In genomic region chr2:28427226-28427625, GRCm38 (mm10) we compare ENCODE assay signal across 21 mouse cellular contexts. TPM values are rescaled to one million over a fixed set of nuclear protein-coding genes. Genes with fewer than 3 reads are reported as not detected.
DNase-seq lines count a peak whose midpoint lies in the region; ATAC-seq lines count a peak whose summit lies in the region.
"Had no signal": no experiment of that assay in that cellular context is flagged by ENCODE, and none has a peak within 500 bp of the region (broad histone marks: within the 10 kb centered on the region; RNA-seq: fewer than 3 reads in every experiment).

No protein-coding gene starts in this region.

- H3K27me3 ChIP-seq in embryonic facial prominence, embryonic 14.5 days (replicated peaks; ENCODE audit: control insufficient read depth, insufficient read depth, low read length): no peaks in the 10 kb centered on the region
- no peaks in the 10 kb centered on the region for H3K27me3 ChIP-seq in embryonic facial prominence, embryonic 10.5 days (replicated peaks; ENCODE audit: low read depth, poor library complexity, severe bottlenecking)

- H3K36me3 ChIP-seq in embryonic facial prominence, embryonic 14.5 days (ENCODE audit: control insufficient read depth, insufficient read depth, low read length): no peaks in the 10 kb centered on the region
- H3K36me3 ChIP-seq in embryonic facial prominence, embryonic 10.5 days (replicated peaks): no peaks in the 10 kb centered on the region
- H3K36me3 ChIP-seq: G1E had no signal

- no peak overlapping the region for H3K9ac ChIP-seq in embryonic facial prominence, embryonic 14.5 days (ENCODE audit: low read depth, low read length)

- no peaks in the 10 kb centered on the region for H3K9me3 ChIP-seq in embryonic facial prominence, embryonic 14.5 days (ENCODE audit: control insufficient read depth, low read length)
- peaks cover 3% of the 10 kb centered on the region; the same call in 1 of the 2 replicates for H3K9me3 ChIP-seq in embryonic facial prominence, embryonic 10.5 days

- no peaks in the 10 kb centered on the region for H3K4me1 ChIP-seq in embryonic facial prominence, embryonic 14.5 days (ENCODE audit: control insufficient read depth, insufficient read depth, low read length)
- peaks cover 3% of the 10 kb centered on the region; the same call in 1 of the 2 replicates for H3K4me1 ChIP-seq in embryonic facial prominence, embryonic 10.5 days

- WGBS in embryonic facial prominence, embryonic 14.5 days: 86% methylated on average over 6 of the region's 6 CpGs
- WGBS in embryonic facial prominence, embryonic 10.5 days: 81% methylated on average over 6 of the region's 6 CpGs

- H3K4me3 ChIP-seq in embryonic facial prominence, embryonic 14.5 days (ENCODE audit: low read depth, low read length): no peak overlapping the region
- H3K4me3 ChIP-seq in embryonic facial prominence, embryonic 10.5 days: no peak overlapping the region

- peak; percentile 54 for DNase-seq in embryonic facial prominence, embryonic 14.5 days (ENCODE audit: low spot score)
- no peak for DNase-seq in embryonic facial prominence, embryonic 10.5 days (ENCODE audit: low spot score)
- peak; percentile 60 for DNase-seq in R1 (ENCODE audit: low read depth, low spot score)
- DNase-seq in forelimb bud, embryonic 11.5 days (ENCODE audit: low read depth, low spot score): peak; percentile 27
- no peak for DNase-seq in urinary bladder, adult 2 months (ENCODE audit: low spot score)
- DNase-seq: adrenal gland, adult 2 months; adrenal gland, adult 8-10 months; adrenal gland, postnatal 10 days; adrenal gland, postnatal 14 days; adrenal gland, postnatal 25 days; adrenal gland, postnatal 36 days; B cell, adult 2 months; cerebellum, adult 11 months; cerebellum, adult 11-12 months; cerebellum, adult 18-20 months; cerebellum, adult 2 months; cerebellum, adult 8-10 months had no signal

- H3K27ac ChIP-seq in embryonic facial prominence, embryonic 14.5 days (replicated peaks; ENCODE audit: low read depth, low read length): no peak overlapping the region
- H3K27ac ChIP-seq in embryonic facial prominence, embryonic 10.5 days (replicated peaks): no peak overlapping the region

- no peak for ATAC-seq in embryonic facial prominence, embryonic 14.5 days (ENCODE audit: low read depth)
- ATAC-seq in activated CD4-positive, CD25-positive, alpha-beta regulatory T cell, adult 4 months: no peak
- ATAC-seq: CD4-positive, CD25-positive, alpha-beta regulatory T cell, adult 4 months; Patski had no signal

- no peak overlapping the region for H3K4me2 ChIP-seq in embryonic facial prominence, embryonic 14.5 days (ENCODE audit: low read depth, low read length)

RNA-seq across cellular contexts. Expression of gene Ppp1r26, which starts 19.4 kb away (rescaled TPM):
- 3.8 and 4.9 TPM in 2 replicates for polyA plus RNA-seq in embryonic facial prominence, embryonic 14.5 days (2014; fragmentation: Nextera tagmentation; extraction: Ambion mirVana)
- 5.0 and 5.3 TPM in 2 replicates for polyA plus RNA-seq in embryonic facial prominence, embryonic 10.5 days (2016; fragmentation: Nextera tagmentation; extraction: Ambion mirVana)
- under 1 TPM in 1 of 2 experiments, not detected in 1; 0.08 TPM for polyA plus RNA-seq in activated CD4-positive, CD25-positive, alpha-beta regulatory T cell, adult 4 months (2017; shearing (Covaris generic))
- polyA plus RNA-seq in urinary bladder, adult 2 months (2012; rRNA removed): 4.5 and 5.2 TPM in 2 replicates
- polyA plus RNA-seq: CD4-positive, CD25-positive, alpha-beta regulatory T cell, adult 4 months; G1E had no signal

RNA-seq across cellular contexts. Expression of gene 1700007K13Rik, which starts 38.9 kb away (rescaled TPM):
- 1.7 and 5.9 TPM in 2 replicates for polyA plus RNA-seq in embryonic facial prominence, embryonic 14.5 days (2014; fragmentation: Nextera tagmentation; extraction: Ambion mirVana)
- 1.3 and 1.5 TPM in 2 replicates for polyA plus RNA-seq in embryonic facial prominence, embryonic 10.5 days (2016; fragmentation: Nextera tagmentation; extraction: Ambion mirVana)
- polyA plus RNA-seq in activated CD4-positive, CD25-positive, alpha-beta regulatory T cell, adult 4 months (2017; shearing (Covaris generic)): under 1 TPM in 1 of 2 experiments, not detected in 1; 0.52 TPM
- polyA plus RNA-seq in urinary bladder, adult 2 months (2012; rRNA removed): 1.8 and 2.2 TPM in 2 replicates
- polyA plus RNA-seq: adrenal gland, adult 2 months; CD4-positive, CD25-positive, alpha-beta regulatory T cell, adult 4 months had no signal

RNA-seq across cellular contexts. Expression of gene Mrps2, which starts 40.6 kb away (rescaled TPM):
- 50.5 and 55.5 TPM in 2 replicates for polyA plus RNA-seq in embryonic facial prominence, embryonic 14.5 days (2014; fragmentation: Nextera tagmentation; extraction: Ambion mirVana)
- polyA plus RNA-seq in embryonic facial prominence, embryonic 10.5 days (2016; fragmentation: Nextera tagmentation; extraction: Ambion mirVana): 68.5 and 71.9 TPM in 2 replicates
- polyA plus RNA-seq in activated CD4-positive, CD25-positive, alpha-beta regulatory T cell, adult 4 months (2017; shearing (Covaris generic)): 10 to 100 TPM; 15.7 to 17.2 TPM
- 28.2 and 30.9 TPM in 2 replicates for polyA plus RNA-seq in urinary bladder, adult 2 months (2012; rRNA removed)

Comparison
In these comparisons a context has a peak if more than half of its experiments do, and no peak if none do; other contexts are left out.
1. DNase-seq: peak in embryonic facial prominence, embryonic 14.5 days (single experiment), R1 (single experiment) and forelimb bud, embryonic 11.5 days (single experiment); none in embryonic facial prominence, embryonic 10.5 days (single experiment) and urinary bladder, adult 2 months (single experiment).